ENCODE assay signal across 24 mouse cellular contexts in genomic region chr2:45904623-45905235, GRCm38 (mm10).
DNase-seq lines count a peak whose midpoint lies in the region; ATAC-seq lines count a peak whose summit lies in the region.
"Had no signal": no experiment of that assay in that cellular context is flagged by ENCODE, and none has a peak within 500 bp of the region (broad histone marks: within the 10 kb centered on the region; RNA-seq: fewer than 3 reads in every experiment).

No protein-coding gene starts in this region.

- no peak overlapping the region for H3K4me3 ChIP-seq in kidney, embryonic 16.5 days (ENCODE audit: low read length)
- H3K4me3 ChIP-seq: embryonic facial prominence, embryonic 15.5 days; forebrain, embryonic 10.5 days; heart, embryonic 13.5 days; layer of hippocampus, adult 2 months; neural tube, embryonic 15.5 days had no signal

- peak; percentile 76 for ATAC-seq in kidney, embryonic 16.5 days (ENCODE audit: low FRiP score, low TSS enrichment)
- ATAC-seq: intestine, embryonic 16.5 days; liver, postnatal 0 days; midbrain, embryonic 16.5 days had no signal

- H3K27ac ChIP-seq in kidney, embryonic 16.5 days (ENCODE audit: low read length) = peak overlapping the region; percentile 50
- H3K27ac ChIP-seq: embryonic facial prominence, embryonic 15.5 days; forebrain, embryonic 10.5 days; heart, embryonic 13.5 days; hindbrain, embryonic 14.5 days; layer of hippocampus, adult 2 months; neural tube, embryonic 15.5 days had no signal

- H3K27me3 ChIP-seq in kidney, embryonic 16.5 days (ENCODE audit: insufficient read depth, low read length) = no peaks in the 10 kb centered on the region
- H3K27me3 ChIP-seq: embryonic facial prominence, embryonic 15.5 days; heart, embryonic 13.5 days; neural tube, embryonic 15.5 days had no signal

- H3K4me1 ChIP-seq in kidney, embryonic 16.5 days (ENCODE audit: insufficient read depth, low read length) = no peaks in the 10 kb centered on the region
- H3K4me1 ChIP-seq: embryonic facial prominence, embryonic 15.5 days; forebrain, embryonic 10.5 days; heart, embryonic 13.5 days; neural tube, embryonic 15.5 days had no signal

- H3K4me2 ChIP-seq in kidney, embryonic 16.5 days (replicated peaks; ENCODE audit: low read depth, low read length) = no peak overlapping the region
- H3K4me2 ChIP-seq: embryonic facial prominence, embryonic 15.5 days; heart, embryonic 13.5 days; hindbrain, embryonic 14.5 days; neural tube, embryonic 15.5 days had no signal

- H3K9ac ChIP-seq in kidney, embryonic 16.5 days (replicated peaks; ENCODE audit: low read length) = no peak overlapping the region
- H3K9ac ChIP-seq: embryonic facial prominence, embryonic 15.5 days; heart, embryonic 13.5 days; hindbrain, embryonic 14.5 days; liver, postnatal 0 days; neural tube, embryonic 15.5 days had no signal

- H3K36me3 ChIP-seq in kidney, embryonic 16.5 days (ENCODE audit: insufficient read depth, low read length) = no peaks in the 10 kb centered on the region
- H3K36me3 ChIP-seq: embryonic facial prominence, embryonic 15.5 days; forebrain, embryonic 10.5 days; heart, embryonic 13.5 days; neural tube, embryonic 15.5 days had no signal

- H3K9me3 ChIP-seq in kidney, embryonic 16.5 days (ENCODE audit: low read length) = no peaks in the 10 kb centered on the region
- H3K9me3 ChIP-seq: embryonic facial prominence, embryonic 15.5 days; forebrain, embryonic 10.5 days; heart, embryonic 13.5 days; neural tube, embryonic 15.5 days had no signal

- 36% methylated on average over 2 of the region's 2 CpGs for WGBS in kidney, embryonic 16.5 days

- no peak for DNase-seq in kidney, adult 8-10 months
- DNase-seq in lung, postnatal 10 days = peak; percentile 33
- DNase-seq in lung, postnatal 4 days = no peak
- peak; percentile 3 for DNase-seq in embryo, embryonic 11 days
- no peak for DNase-seq in heart, adult 11 months
- no peak for DNase-seq in right cerebral cortex, adult 18-20 months
- DNase-seq: adrenal gland, adult 8-10 months; cerebellum, adult 11-12 months; cerebellum, postnatal 25 days; heart, adult 18-20 months; left cerebral cortex, postnatal 4 days; liver; liver, postnatal 0 days; right cerebral cortex, postnatal 14 days; thymus, postnatal 36 days had no signal

Comparison
In these comparisons a context has a peak if more than half of its experiments do, and no peak if none do; other contexts are left out.
1. DNase-seq: peak in lung, postnatal 10 days (single experiment) and embryo, embryonic 11 days (single experiment); none in kidney, adult 8-10 months (0 of 2), lung, postnatal 4 days (0 of 2), heart, adult 11 months (single experiment) and right cerebral cortex, adult 18-20 months (single experiment).